Mouse (Mus musculus) spleen, adult 18-20 months (tissue): ENCODE results near the gene Tnfrsf19.

Source experiments
- DNase-seq, 2 experiments: peaks; one replicate each; pipeline ENCODE4 v3.0.0; 2022; ENCODE audit warnings: mixed read lengths in 2 of 2

The Tnfrsf19 gene

GRCm38 (mm10) chr14:60957611-60958157 lies 88.6 kb downstream of the Tnfrsf19 start:
- no peak for DNase-seq

GRCm38 (mm10) chr14:60937481-60938039 lies 108.7 kb downstream of the Tnfrsf19 start:
- no peak for DNase-seq

GRCm38 (mm10) chr14:60935705-60936104 lies 110.6 kb downstream of the Tnfrsf19 start:
- DNase-seq, result no peak

DNA sequence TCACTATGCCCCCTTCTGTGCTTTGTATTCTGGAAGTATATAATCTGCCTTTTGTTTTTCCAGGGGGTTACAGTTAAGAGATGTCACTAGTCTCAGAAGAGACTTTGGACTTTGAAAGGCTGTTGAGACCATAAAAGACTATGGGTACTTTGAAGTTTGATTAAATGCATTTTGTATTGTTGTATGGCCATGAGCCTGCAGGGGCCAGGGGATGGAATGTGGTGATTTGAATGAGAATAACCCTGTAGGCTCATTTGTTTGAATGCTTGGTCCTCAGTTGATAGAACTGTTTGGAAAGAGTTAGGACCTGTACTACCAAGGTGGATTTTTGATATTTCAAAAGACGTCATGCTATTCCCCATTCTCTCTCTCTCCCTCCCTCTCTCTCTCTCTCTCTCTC lies 120.3 kb downstream of the Tnfrsf19 start:
- DNase-seq, result no peak

- DNase-seq, result no peak
Measured at GRCm38 (mm10) chr14:60916661-60917060, 129.6 kb downstream of the Tnfrsf19 start.
